Mouse (Mus musculus) c-Kit-positive CD71-positive TER-119-negative erythroid progenitor cells, embryonic 14.5 days (primary cell): ENCODE measurements around the gene Ntsr1.

Experiments used
- DNase-seq: peaks from one replicate; pipeline ENCODE4 v3.0.0-alpha.2; 2013; ENCODE audit warnings: low read depth

Gene Ntsr1

GRCm38 (mm10) chr2:180562146-180562545 is 62.4 kb downstream of the Ntsr1 start:
- DNase-seq: no peak

- DNase-seq: no peak
These were observed 63.5 kb downstream of the Ntsr1 start for GRCm38 (mm10) chr2:180563296-180563695.

DNA sequence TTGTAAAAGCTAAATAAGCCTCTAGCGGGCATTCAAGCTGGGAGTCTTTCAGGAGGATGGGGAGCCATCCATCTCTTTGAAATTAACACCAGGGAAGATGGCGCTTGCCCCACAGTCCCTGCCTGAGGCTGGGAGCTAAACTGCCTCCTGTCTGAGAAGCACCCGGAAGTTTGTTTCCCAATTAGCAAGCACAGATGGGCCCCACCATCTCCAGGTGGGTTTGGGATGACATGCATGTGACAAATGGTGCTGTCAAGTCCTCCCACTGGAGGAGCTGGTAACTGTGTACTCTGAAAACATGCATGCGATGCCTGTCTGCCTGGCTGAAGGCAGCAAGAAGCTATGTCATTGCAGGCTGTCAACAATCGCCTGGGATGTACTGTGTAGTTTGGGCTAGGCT is 64.1 kb downstream of the Ntsr1 start:
- no peak for DNase-seq

DNA sequence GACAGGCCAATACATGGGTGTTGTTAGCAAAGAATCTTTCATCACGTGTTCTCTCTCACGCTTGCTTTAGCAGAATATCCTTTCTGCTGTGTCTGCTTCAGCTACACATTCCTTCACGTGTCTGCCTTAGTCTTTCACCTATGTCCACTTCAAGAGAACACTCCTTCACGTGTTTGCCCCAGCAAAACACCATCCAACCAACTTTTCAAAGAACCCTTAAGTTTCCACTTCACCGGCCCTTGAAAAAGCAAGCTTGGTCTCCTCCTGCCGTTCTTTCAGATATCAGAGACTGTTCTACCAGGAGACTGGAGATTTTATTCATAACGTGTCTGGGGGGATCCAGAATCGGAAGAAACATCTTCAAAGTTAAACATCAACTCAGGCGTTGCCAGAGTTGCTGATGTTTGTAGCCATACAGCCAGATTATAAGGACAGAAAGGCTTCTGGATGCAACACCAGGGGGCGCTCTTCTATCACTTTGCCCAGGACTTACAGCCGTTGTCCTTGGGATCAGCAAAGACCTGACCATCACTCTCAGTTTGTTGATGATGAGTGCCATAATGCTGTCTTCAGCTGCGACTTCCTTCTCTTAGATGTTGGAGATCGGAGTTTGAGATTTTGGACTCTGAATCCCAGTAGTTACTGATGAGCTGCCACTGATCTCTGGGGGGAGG is 66.6 kb downstream of the Ntsr1 start:
- no peak for DNase-seq

DNA sequence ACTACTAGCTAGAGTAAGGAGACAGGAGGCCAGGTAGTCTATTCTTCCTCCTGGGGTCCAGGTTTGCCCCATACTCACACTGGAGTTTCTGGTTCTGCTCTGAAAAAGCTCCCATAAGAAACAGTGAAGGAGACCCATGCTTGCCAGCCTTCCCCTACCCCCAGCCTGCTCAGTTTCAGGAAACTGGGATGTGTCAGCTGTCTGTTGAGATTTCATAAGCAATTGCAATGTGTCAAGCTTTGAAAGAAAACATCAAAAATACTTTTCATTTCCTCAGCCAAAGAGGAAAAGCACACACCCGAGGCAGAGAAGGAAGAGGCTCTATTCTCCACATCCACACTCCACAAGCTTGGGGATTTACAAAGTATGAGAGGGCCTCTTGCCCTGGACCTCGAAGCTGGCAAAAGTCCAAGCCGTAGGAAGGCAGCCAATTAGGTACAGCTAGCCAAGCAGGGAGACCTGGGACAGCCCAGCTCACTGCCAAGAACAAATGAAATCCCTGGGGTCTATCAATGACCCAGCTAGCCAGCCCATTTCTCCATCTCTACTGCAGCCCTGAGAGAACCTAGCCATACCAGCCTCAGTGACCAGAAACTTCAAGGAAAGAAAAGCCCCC is 69.4 kb downstream of the Ntsr1 start:
- no peak for DNase-seq

DNA sequence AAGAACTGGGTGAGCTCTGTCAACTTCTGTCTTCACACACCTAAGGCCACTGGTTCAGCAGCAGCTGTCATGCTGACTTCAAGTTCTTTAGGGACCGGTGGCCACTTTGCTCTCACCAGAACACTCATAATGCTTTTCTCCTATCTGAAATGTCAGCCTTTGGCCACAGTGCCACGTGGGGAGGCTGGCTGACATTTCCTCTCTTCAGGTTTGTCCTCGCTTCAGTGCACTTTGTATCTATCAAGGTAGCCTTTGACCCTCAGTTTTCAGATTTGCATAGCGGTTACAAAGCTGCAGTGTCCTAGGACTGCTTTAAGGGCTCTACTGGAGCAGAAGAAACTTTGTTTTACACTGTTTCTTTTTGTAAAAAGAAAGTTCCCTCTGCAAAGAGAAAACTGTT is 76.7 kb downstream of the Ntsr1 start:
- DNase-seq: no peak

- no peak for DNase-seq
These were observed 78.9 kb downstream of the Ntsr1 start for GRCm38 (mm10) chr2:180578686-180579085.

DNA sequence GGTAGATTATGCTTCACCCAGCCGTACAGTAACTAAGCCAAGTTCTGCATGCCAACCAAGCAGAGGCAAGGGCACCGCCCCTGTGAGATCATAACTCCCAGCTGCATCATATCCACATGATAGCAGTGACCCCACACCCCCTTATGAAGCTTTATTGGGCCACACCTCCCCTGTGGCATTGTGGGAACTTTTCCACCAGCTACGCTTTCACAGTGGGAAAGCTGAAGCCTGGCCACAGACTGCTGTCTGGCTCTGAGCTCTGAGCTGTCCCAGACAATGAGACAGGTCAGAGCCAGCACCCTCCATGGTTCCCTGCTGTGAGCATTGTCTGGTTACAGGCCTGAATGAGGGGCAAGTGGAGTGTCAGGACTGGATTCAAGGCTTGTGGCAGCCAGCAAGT is 81.2 kb downstream of the Ntsr1 start, which contains the start of gene Mrgbp:
Gene Mrgbp, plus strand, starts transcription at position 303 of the 400 bp plus-strand sequence.
- no peak for DNase-seq

DNA sequence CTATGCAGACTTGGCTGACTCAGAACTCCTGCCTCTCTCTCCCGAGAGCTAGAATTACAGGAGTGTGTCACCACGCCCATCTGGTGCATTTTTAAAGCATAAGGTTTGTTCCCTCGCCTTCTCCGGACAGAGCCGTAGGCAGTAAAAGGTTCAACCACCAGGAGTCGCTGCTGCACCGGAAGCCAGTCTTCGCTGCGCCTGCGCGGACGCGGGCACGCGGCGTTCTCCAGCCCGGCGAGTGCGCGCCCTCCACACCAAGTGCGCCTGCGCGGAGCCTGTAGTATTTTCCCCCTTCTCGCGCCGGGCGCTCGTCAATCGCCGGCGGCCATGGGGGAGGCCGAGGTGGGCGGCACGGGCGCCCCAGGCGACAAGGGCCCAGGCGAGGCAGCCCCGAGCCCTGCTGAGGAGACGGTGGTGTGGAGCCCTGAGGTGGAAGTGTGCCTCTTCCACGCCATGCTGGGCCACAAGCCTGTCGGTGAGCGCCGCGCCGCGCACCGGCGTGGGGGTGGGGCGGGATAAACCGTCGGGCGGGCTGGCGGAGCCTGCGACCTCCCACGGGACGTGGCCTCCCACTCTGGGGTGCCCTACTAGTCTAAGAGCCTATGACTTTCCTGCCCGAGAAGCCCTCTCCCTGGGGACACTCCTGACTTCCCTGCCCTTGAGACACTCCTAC is 82.8 kb downstream of the Ntsr1 start:
- DNase-seq: peak; percentile 87

- DNase-seq: no peak
These were observed 83.4 kb downstream of the Ntsr1 start for GRCm38 (mm10) chr2:180583154-180583507.

- no peak for DNase-seq
These were observed 89.0 kb downstream of the Ntsr1 start for GRCm38 (mm10) chr2:180588736-180589122.

- DNase-seq: no peak
These were observed 89.5 kb downstream of the Ntsr1 start, which contains the start of gene Ogfr for GRCm38 (mm10) chr2:180589123-180589831. Ogfr (plus strand) TSS chr2:180589245.
